Mouse (Mus musculus) liver, embryonic 11.5 days (tissue): Measurements from ENCODE around the gene Racgap1. TPM values are rescaled to one million over a fixed set of nuclear protein-coding genes. Genes with fewer than 3 reads are reported as not detected.

Experiments
- ATAC-seq: fragments of 200-750 bp; cut with Nextera tagmentation; replicated peaks from 2 replicates; pipeline ENCODE4 v1.8.0; 2017; ENCODE audit warnings: moderate number of reproducible peaks, mild to moderate bottlenecking, moderate TSS enrichment, moderate library complexity; ENCODE audit not compliant: low FRiP score
- DNase-seq: peaks from one replicate; pipeline ENCODE4 v3.0.0-alpha.2; 2017; ENCODE audit warnings: low spot score
- H3K27ac ChIP-seq: fragments of 300-500 bp; sonication (generic); 2 replicates; pipeline ENCODE4 v1.5.1; 2014; ENCODE audit warnings: mild to moderate bottlenecking, low read depth, low read length, control low read depth
- H3K27me3 ChIP-seq: fragments of 300-500 bp; sonication (generic); replicated peaks from 2 replicates; pipeline ENCODE4 v1.6.1; 2014; ENCODE audit warnings: low read length, mixed read lengths; ENCODE audit not compliant: control insufficient read depth, insufficient read depth
- H3K36me3 ChIP-seq: fragments of 300-500 bp; sonication (generic); 2 replicates; pipeline ENCODE4 v1.6.1; 2014; ENCODE audit warnings: mild to moderate bottlenecking, low read length, moderate library complexity, mixed read lengths; ENCODE audit not compliant: control insufficient read depth, insufficient read depth
- H3K4me1 ChIP-seq: fragments of 300-500 bp; sonication (generic); replicated peaks from 2 replicates; pipeline ENCODE4 v1.6.1; 2014; ENCODE audit warnings: low read length, mixed read lengths; ENCODE audit not compliant: control insufficient read depth, insufficient read depth
- H3K4me2 ChIP-seq: fragments of 300-500 bp; sonication (generic); 2 replicates; pipeline ENCODE4 v1.6.1; 2014; ENCODE audit warnings: mild to moderate bottlenecking, control low read depth, moderate library complexity
- H3K4me3 ChIP-seq: fragments of 300-500 bp; sonication (generic); 2 replicates; pipeline ENCODE4 v1.5.1; 2014; ENCODE audit warnings: low read depth, low read length, control low read depth
- H3K9ac ChIP-seq: fragments of 300-500 bp; sonication (generic); 2 replicates; pipeline ENCODE4 v1.6.1; 2014; ENCODE audit warnings: low read depth, low read length, control low read depth
- H3K9me3 ChIP-seq: fragments of 300-500 bp; sonication (generic); 2 replicates; pipeline ENCODE4 v1.6.1; 2016; ENCODE audit warnings: low read length, inconsistent platforms, mixed read lengths; ENCODE audit not compliant: control insufficient read depth
- WGBS: fragments of 180-500 bp; shearing (Covaris S2); extraction: QIAGEN DNeasy Blood & Tissue Kit; methylation state at CpG from one replicate; pipeline ENCODE4 v1.1.7; 2014; 5-methylcytosine and 5-hydroxymethylcytosine counted together
- polyA plus RNA-seq: library from polyadenylated mRNA; unstranded; fragments of >200 nt; fragmentation: Nextera tagmentation; extraction: Ambion mirVana; gene quantifications from 2 replicates; pipeline ENCODE4 v1.2.1, GENCODE M21; 2014

The Racgap1 gene
- polyA plus RNA-seq, 1 experiment from 2014 or later = 91.2 TPM

GRCm38 (mm10) chr15:99644776-99645175 is 6.7 kb downstream of the Racgap1 start:
- H3K4me2 ChIP-seq = no peak overlapping the region
- no peak overlapping the region for H3K4me3 ChIP-seq
- WGBS = 80% methylated on average over 7 of the region's 7 CpGs
- H3K36me3 ChIP-seq = peaks cover 7% of the 10 kb centered on the region; the same call in 1 of the 2 replicates
- H3K9me3 ChIP-seq = no peaks in the 10 kb centered on the region
- H3K27ac ChIP-seq = no peak overlapping the region
- DNase-seq (no peak), ATAC-seq (no peak)
- H3K4me1 ChIP-seq = peaks cover 21% of the 10 kb centered on the region
- H3K27me3 ChIP-seq = no peaks in the 10 kb centered on the region
- no peak overlapping the region for H3K9ac ChIP-seq

- Histone ChIP-seq H3K9ac (no peak overlapping the region), H3K27ac (no peak overlapping the region), H3K9me3 (no peaks in the 10 kb centered on the region), H3K27me3 (no peaks in the 10 kb centered on the region), H3K4me2 (no peak overlapping the region), H3K4me1 (peaks cover 12% of the 10 kb centered on the region), H3K36me3 (peaks cover 7% of the 10 kb centered on the region; the same call in 1 of the 2 replicates), H3K4me3 (no peak overlapping the region)
- no peak for DNase-seq
- WGBS = 89% methylated on average over 10 of the region's 10 CpGs
- no peak for ATAC-seq
Observed at GRCm38 (mm10) chr15:99643832-99644231, 7.6 kb downstream of the Racgap1 start.

GRCm38 (mm10) chr15:99642622-99643021 is 8.8 kb downstream of the Racgap1 start:
- Histone ChIP-seq H3K9me3 (no peaks in the 10 kb centered on the region), H3K4me1 (peaks cover 8% of the 10 kb centered on the region), H3K9ac (no peak overlapping the region), H3K4me2 (no peak overlapping the region), H3K36me3 (peaks cover 12% of the 10 kb centered on the region; the same call in 1 of the 2 replicates), H3K27me3 (no peaks in the 10 kb centered on the region), H3K4me3 (no peak overlapping the region), H3K27ac (no peak overlapping the region)
- 78% methylated on average over 6 of the region's 6 CpGs for WGBS
- DNase-seq (no peak), ATAC-seq (no peak)

- Histone ChIP-seq H3K27me3 (no peaks in the 10 kb centered on the region), H3K36me3 (peaks cover 44% of the 10 kb centered on the region)
- WGBS = 96% methylated on average over 5 of the region's 5 CpGs
Observed at GRCm38 (mm10) chr15:99638124-99638485, 13.4 kb downstream of the Racgap1 start.

GRCm38 (mm10) chr15:99637405-99638123 is 13.9 kb downstream of the Racgap1 start:
- WGBS = 87% methylated on average over 12 of the region's 12 CpGs
- H3K27me3 ChIP-seq = no peaks in the 10 kb centered on the region
- H3K9ac ChIP-seq = no peak overlapping the region
- DNase-seq (no peak), ATAC-seq (no peak)
- H3K36me3 ChIP-seq = peaks cover 49% of the 10 kb centered on the region
- no peak overlapping the region for H3K4me2 ChIP-seq
- no peaks in the 10 kb centered on the region for H3K9me3 ChIP-seq
- no peak overlapping the region for H3K27ac ChIP-seq
- H3K4me3 ChIP-seq = no peak overlapping the region
- H3K4me1 ChIP-seq = no peaks in the 10 kb centered on the region

More at GRCm38 (mm10) chr15:99638124-99638485, 13.4 kb downstream of the Racgap1 start:
- ATAC-seq (no peak), DNase-seq (no peak)
- H3K4me3 ChIP-seq = no peak overlapping the region
- H3K9me3 ChIP-seq = no peaks in the 10 kb centered on the region
- no peak overlapping the region for H3K4me2 ChIP-seq
- H3K27ac ChIP-seq = no peak overlapping the region
- H3K4me1 ChIP-seq = no peaks in the 10 kb centered on the region
- H3K9ac ChIP-seq = no peak overlapping the region

GRCm38 (mm10) chr15:99634702-99635101 is 16.8 kb downstream of the Racgap1 start:
- no peak overlapping the region for H3K27ac ChIP-seq
- H3K4me3 ChIP-seq = no peak overlapping the region
- ATAC-seq (no peak), DNase-seq (no peak)
- H3K36me3 ChIP-seq = peaks cover 66% of the 10 kb centered on the region
- 87% methylated on average over 7 of the region's 7 CpGs for WGBS
- H3K4me2 ChIP-seq = no peak overlapping the region
- H3K9me3 ChIP-seq = no peaks in the 10 kb centered on the region
- no peaks in the 10 kb centered on the region for H3K4me1 ChIP-seq
- no peak overlapping the region for H3K9ac ChIP-seq
- no peaks in the 10 kb centered on the region for H3K27me3 ChIP-seq

GRCm38 (mm10) chr15:99631618-99632017 is 19.8 kb downstream of the Racgap1 start:
- no peak overlapping the region for H3K4me3 ChIP-seq
- H3K27me3 ChIP-seq = no peaks in the 10 kb centered on the region
- no peak for DNase-seq
- no peak overlapping the region for H3K9ac ChIP-seq
- H3K4me1 ChIP-seq = no peaks in the 10 kb centered on the region
- peaks cover 72% of the 10 kb centered on the region for H3K36me3 ChIP-seq
- no peak overlapping the region for H3K27ac ChIP-seq
- H3K9me3 ChIP-seq = no peaks in the 10 kb centered on the region
- no peak for ATAC-seq
- no peak overlapping the region for H3K4me2 ChIP-seq

- H3K9me3 ChIP-seq = no peaks in the 10 kb centered on the region
- no peak overlapping the region for H3K27ac ChIP-seq
- DNase-seq (no peak), ATAC-seq (no peak)
- peaks cover 31% of the 10 kb centered on the region for H3K36me3 ChIP-seq
- H3K4me1 ChIP-seq = no peaks in the 10 kb centered on the region
- 95% methylated on average over 11 of the region's 11 CpGs for WGBS
- no peak overlapping the region for H3K9ac ChIP-seq
- H3K27me3 ChIP-seq = no peaks in the 10 kb centered on the region
- no peak overlapping the region for H3K4me2 ChIP-seq
- no peak overlapping the region for H3K4me3 ChIP-seq
Observed at GRCm38 (mm10) chr15:99622063-99622462, 29.4 kb downstream of the Racgap1 start.

- WGBS = 83% methylated on average over 4 of the region's 4 CpGs
- Histone ChIP-seq H3K9me3 (no peaks in the 10 kb centered on the region), H3K9ac (no peak overlapping the region), H3K27ac (no peak overlapping the region), H3K27me3 (peaks cover 5% of the 10 kb centered on the region), H3K36me3 (peaks cover 13% of the 10 kb centered on the region; the same call in 1 of the 2 replicates), H3K4me3 (no peak overlapping the region), H3K4me2 (no peak overlapping the region), H3K4me1 (peaks cover 6% of the 10 kb centered on the region; the same call in 1 of the 2 replicates)
- ATAC-seq (no peak), DNase-seq (no peak)
Observed at GRCm38 (mm10) chr15:99619821-99620220, 31.6 kb downstream of the Racgap1 start.
